Mouse (Mus musculus): ENCODE data around the gene Rad51c.
A peak's percentile ranks its signal among the peaks of the same experiment; 100 is the strongest.

Gene Rad51c

DNA sequence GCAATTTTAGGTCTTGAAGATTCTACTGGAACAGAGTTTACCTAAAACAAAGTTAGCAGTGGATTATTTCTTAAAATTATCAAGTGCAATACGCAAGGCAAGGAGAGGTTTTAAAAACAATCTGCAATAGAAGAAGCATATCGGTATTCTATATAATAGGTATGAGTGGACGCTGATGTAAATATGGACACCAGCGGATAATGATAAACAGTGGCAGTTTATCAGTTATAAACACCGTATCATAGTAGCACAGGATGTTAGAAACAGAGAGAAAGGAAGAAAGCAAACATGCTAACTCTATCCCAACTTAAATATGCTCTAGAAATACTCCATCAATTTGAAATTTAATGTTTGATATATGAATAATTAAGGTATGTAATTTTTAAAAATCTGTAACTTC lies 39.6 kb downstream of the Rad51c start:
- no peak for DNase-seq

DNA sequence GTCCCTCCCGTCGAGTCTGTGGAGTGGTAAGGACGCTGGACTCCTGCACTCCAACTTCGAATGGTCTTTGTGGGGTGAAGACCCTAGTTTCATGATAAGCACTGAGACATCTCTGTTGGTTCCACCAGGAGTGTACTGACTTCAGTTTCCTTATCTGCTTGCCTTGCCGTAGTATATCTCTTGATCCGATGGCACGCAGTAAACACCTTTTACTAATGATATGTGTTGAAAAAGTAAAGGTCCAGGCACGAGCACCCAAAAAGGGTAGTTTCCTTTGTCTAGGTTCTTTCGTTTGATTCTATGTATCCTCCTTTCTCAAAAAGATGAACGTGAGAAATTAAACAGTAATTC lies 45.5 kb downstream of the Rad51c start:
- DNase-seq, result no peak

GRCm38 (mm10) chr11:87358331-87359261 lies 46.2 kb downstream of the Rad51c start, which contains the start of gene Ppm1e:
Ppm1e (minus strand) TSS chr11:87359023.
- DNase-seq, result peak; percentile 57

GRCm38 (mm10) chr11:87357317-87358300 lies 47.1 kb downstream of the Rad51c start:
- DNase-seq, result peak; percentile 12

DNA sequence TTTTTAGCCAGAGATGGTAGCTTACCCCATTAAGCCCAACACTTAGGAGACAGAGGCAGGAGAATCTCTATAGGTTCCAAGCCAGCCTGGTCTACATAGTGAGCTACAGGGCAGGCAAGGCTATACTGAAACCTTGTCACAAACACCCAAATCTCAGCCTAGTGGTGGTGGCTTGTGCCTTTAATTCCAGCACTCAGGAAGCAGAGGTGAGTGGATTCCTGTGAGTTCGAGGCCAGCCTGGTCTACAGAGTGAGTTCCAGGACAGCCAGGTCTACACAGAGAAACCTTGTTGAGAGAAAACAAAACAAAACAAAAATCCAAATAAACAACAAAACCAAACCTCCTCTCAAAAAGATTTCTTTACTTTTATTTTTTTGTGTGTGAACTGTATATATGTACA lies 49.9 kb downstream of the Rad51c start:
- no peak for DNase-seq

DNA sequence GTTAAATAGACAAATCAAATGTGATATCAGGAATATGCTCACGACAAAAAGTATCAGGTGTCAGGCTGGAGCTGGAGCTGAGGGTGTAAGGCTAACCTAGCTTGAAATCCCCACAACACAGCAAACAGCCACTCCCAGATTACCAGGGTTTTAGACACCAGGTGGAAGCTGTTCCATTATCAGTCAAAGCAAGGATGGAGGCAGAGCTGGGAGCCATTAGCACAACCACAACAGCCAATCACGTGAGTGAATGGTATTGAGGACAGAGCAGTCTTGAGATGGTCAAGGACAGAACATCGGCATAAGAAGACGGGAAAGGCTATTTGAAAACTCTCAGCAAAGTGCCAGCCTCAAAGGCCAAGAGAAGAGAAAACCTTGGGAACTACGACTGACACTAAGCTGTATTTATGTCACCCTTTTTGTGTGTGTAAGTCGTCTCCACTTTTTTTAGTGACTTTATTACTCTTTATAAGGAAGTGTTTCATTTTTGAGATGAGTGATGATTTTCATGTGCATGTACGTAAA lies 51.0 kb downstream of the Rad51c start:
- DNase-seq, result no peak

Measured in cerebellum, adult 11 months (tissue).